Mouse (Mus musculus): ENCODE data around the gene Shisal1.

DNA sequence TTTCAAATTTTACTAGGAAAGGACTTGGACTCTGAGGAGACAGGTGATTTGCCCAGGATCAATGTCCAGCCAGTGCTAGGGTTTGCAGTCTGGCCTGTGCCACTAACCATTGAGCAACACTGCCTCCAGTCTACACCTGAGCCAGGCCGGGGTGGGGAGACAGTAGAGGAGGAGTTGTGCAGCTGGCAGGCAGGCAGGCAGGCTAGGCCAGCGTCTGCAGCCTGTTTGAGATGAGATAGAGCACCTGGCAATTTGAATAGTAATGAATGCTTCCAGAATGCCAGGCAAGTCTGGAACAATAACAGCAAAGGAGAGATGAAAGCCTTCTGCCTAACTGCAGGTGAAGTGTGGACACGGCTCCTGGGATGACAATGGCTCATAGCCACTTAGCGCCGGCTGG, 54.1 kb downstream of the Shisal1 start:
- TF ChIP-seq POLR2A (IDR thresholded peaks at IDR 0.05; ENCODE audit: insufficient read depth, low read length) (no peak), CTCF (IDR thresholded peaks at IDR 0.05; ENCODE audit: low read depth, low read length) (no peak)

Data from ES-Bruce4 (cell line).